Mouse (Mus musculus) forebrain, embryonic 16.5 days (tissue): Measurements from ENCODE around the gene Gimap4. TPM values are rescaled to one million over a fixed set of nuclear protein-coding genes. Genes with fewer than 3 reads are reported as not detected.

Experiments
- ATAC-seq: fragments of 200-750 bp; cut with Nextera tagmentation; 2 replicates; pipeline ENCODE4 v1.8.0; 2017; ENCODE audit warnings: mild to moderate bottlenecking, moderate library complexity
- H3K27ac ChIP-seq: fragments of 300-500 bp; sonication (generic); 2 replicates; pipeline ENCODE4 v1.5.1; 2014; ENCODE audit warnings: low read length, control low read depth
- H3K27me3 ChIP-seq: fragments of 300-500 bp; sonication (generic); replicated peaks from 2 replicates; pipeline ENCODE4 v1.6.1; 2014; ENCODE audit warnings: low read length; ENCODE audit not compliant: control insufficient read depth, insufficient read depth
- H3K36me3 ChIP-seq: fragments of 300-500 bp; sonication (generic); 2 replicates; pipeline ENCODE4 v1.6.1; 2014; ENCODE audit not compliant: control insufficient read depth, insufficient read depth
- H3K4me1 ChIP-seq: fragments of 300-500 bp; sonication (generic); replicated peaks from 2 replicates; pipeline ENCODE4 v1.6.1; 2014; ENCODE audit warnings: low read length; ENCODE audit not compliant: control insufficient read depth, insufficient read depth
- H3K4me2 ChIP-seq: fragments of 300-500 bp; sonication (generic); 2 replicates; pipeline ENCODE4 v1.6.1; 2014; ENCODE audit warnings: mild to moderate bottlenecking, low read length, control low read depth
- H3K4me3 ChIP-seq: fragments of 300-500 bp; sonication (generic); replicated peaks from 2 replicates; pipeline ENCODE4 v1.5.1; 2014; ENCODE audit warnings: mild to moderate bottlenecking, low read length, control low read depth
- H3K9ac ChIP-seq: fragments of 300-500 bp; sonication (generic); replicated peaks from 2 replicates; pipeline ENCODE4 v1.6.1; 2014; ENCODE audit warnings: low read depth, low read length, control low read depth
- H3K9me3 ChIP-seq: fragments of 300-500 bp; sonication (generic); 2 replicates; pipeline ENCODE4 v1.6.1; 2016; ENCODE audit warnings: low read length; ENCODE audit not compliant: control insufficient read depth
- WGBS: fragments of 180-500 bp; shearing (Covaris S2); extraction: QIAGEN DNeasy Blood & Tissue Kit; methylation state at CpG from one replicate; pipeline ENCODE4 v1.1.7; 2014; 5-methylcytosine and 5-hydroxymethylcytosine counted together
- polyA plus RNA-seq: library from polyadenylated mRNA; unstranded; fragments of >200 nt; fragmentation: Nextera tagmentation; extraction: Ambion mirVana; gene quantifications from 2 replicates; pipeline ENCODE4 v1.2.1, GENCODE M21; 2015

Gimap4 gene
- polyA plus RNA-seq, 1 experiment from 2014 or later, result 1.2 TPM

DNA sequence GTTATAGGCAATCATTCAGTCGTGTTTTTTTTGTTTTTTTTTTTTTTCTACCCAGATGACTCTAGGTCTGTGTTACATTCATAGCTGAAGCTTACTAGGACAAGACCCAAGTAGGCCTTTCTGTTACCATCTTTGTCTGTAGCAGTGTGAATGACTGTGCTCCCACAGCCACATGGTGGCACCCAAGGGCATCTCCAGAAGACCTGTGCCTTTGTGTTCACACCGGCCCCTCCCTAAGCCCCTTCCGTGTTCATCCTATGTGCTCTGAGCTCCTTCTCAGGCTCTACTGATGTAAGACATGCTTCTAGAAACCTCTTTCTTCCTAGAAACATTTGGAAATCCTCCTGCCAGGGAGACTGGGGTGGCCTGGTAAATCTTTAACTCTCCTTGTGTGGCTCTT, 37.4 kb upstream of the Gimap4 start, which contains the start of gene Gimap8:
Gimap8 (plus strand) TSS at position 240 of the 400 bp plus-strand sequence.
- no peak for ATAC-seq
- Histone ChIP-seq H3K36me3 (no peaks in the 10 kb centered on the region), H3K9ac (no peak within 1 kb of the TSS), H3K4me2 (no peak within 1 kb of the TSS), H3K27me3 (no peaks in the 10 kb centered on the region), H3K27ac (no peak within 1 kb of the TSS), H3K4me1 (no peaks in the 10 kb centered on the region), H3K9me3 (no peaks in the 10 kb centered on the region), H3K4me3 (no peak within 1 kb of the TSS)
- WGBS, result 40% methylated on average over 3 of the region's 3 CpGs

DNA sequence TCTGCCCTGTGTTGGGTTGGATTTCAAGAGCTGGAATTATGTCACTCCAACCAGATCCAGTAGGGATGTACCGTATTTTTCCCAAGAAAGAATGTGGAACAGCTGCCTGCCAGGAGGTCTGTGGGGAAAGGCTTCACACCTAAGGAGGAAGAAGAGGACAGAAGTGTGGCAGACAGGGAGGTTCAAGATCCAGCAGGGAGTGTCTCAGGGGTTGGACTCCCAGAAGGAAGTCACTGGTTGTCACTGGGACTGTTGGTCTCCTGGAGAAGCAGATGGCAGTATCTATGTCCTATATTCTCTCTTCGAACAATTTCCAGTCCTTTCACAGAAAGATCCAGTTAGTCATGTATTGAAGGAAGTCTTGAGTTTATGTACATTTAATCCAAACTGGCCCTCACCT, 36.7 kb upstream of the Gimap4 start:
- WGBS, result 98% methylated on average over 2 of the region's 2 CpGs
- ATAC-seq, result no peak

DNA sequence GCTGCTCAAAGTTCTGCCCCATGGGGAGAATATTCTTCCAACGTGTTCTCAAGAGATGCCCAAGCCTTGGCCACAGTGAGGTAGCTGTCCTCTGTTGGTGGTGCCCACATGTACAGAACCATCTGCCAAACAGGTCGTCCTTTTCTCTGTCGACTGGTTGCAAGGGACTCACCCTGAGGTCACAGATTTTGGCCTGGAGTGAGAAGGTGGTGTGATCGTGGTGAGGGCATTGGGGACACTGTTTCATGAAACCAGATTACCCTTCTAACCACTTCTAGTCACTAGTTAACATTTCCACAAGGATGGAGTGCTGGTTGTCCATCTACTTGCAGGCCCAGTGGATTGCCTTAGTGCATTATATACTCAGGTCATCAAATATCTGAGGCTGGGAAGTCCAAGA, 35.6 kb upstream of the Gimap4 start:
- ATAC-seq, result no peak
- Histone ChIP-seq H3K9ac (no peak overlapping the region), H3K4me1 (no peaks in the 10 kb centered on the region), H3K27me3 (no peaks in the 10 kb centered on the region), H3K4me2 (no peak overlapping the region), H3K36me3 (no peaks in the 10 kb centered on the region), H3K4me3 (no peak overlapping the region), H3K9me3 (no peaks in the 10 kb centered on the region), H3K27ac (no peak overlapping the region)
- WGBS, result 86% methylated on average over 4 of the region's 4 CpGs

More for the DNA sequence above, 36.7 kb upstream of the Gimap4 start:
- Histone ChIP-seq H3K4me3 (no peak overlapping the region), H3K36me3 (no peaks in the 10 kb centered on the region), H3K4me1 (no peaks in the 10 kb centered on the region), H3K27ac (no peak overlapping the region), H3K9ac (no peak overlapping the region), H3K9me3 (no peaks in the 10 kb centered on the region), H3K4me2 (no peak overlapping the region), H3K27me3 (no peaks in the 10 kb centered on the region)

DNA sequence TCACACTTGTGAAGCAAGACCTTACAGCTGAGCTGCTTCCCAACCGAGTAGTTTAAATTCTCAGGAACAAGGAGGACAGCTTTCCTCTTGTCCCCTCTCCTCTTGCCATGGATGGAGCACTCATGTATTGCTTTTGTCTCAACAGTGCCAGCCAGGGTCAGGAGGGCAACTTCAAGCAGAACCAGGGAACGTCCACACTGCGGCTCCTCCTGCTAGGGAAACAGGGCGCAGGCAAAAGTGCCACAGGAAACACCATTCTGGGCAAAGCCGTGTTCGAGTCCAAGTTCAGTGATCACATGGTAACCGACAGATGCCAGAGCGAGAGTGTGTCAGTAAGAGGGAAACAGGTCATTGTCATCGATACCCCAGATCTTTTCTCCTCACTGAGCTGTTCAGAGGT, 34.3 kb upstream of the Gimap4 start:
- ATAC-seq, result no peak
- Histone ChIP-seq H3K36me3 (no peaks in the 10 kb centered on the region), H3K4me2 (no peak overlapping the region), H3K4me1 (no peaks in the 10 kb centered on the region), H3K9ac (no peak overlapping the region), H3K4me3 (no peak overlapping the region), H3K9me3 (no peaks in the 10 kb centered on the region), H3K27me3 (no peaks in the 10 kb centered on the region), H3K27ac (no peak overlapping the region)
- 94% methylated on average over 9 of the region's 9 CpGs for WGBS

DNA sequence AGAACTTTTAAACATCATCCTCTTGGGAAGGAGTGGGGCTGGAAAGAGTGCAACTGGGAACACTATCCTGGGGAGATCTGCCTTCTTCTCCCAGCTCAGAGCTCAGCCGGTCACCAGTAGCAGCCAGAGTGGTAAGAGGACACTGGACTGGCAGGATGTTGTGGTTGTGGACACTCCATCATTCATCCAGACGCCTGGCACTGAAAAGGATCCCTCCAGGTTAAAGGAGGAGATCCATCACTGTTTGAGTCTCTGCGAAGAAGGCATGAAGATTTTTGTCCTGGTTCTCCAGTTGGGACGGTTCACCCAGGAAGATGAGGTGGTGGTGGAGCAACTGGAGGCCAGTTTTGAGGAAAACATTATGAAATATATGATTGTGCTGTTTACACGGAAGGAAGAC, 25.6 kb upstream of the Gimap4 start:
- Histone ChIP-seq H3K27me3 (no peaks in the 10 kb centered on the region), H3K9me3 (no peaks in the 10 kb centered on the region), H3K4me1 (no peaks in the 10 kb centered on the region), H3K36me3 (no peaks in the 10 kb centered on the region), H3K4me3 (no peak overlapping the region), H3K9ac (no peak overlapping the region), H3K27ac (no peak overlapping the region), H3K4me2 (no peak overlapping the region)
- WGBS, result 86% methylated on average over 5 of the region's 5 CpGs
- ATAC-seq, result no peak

DNA sequence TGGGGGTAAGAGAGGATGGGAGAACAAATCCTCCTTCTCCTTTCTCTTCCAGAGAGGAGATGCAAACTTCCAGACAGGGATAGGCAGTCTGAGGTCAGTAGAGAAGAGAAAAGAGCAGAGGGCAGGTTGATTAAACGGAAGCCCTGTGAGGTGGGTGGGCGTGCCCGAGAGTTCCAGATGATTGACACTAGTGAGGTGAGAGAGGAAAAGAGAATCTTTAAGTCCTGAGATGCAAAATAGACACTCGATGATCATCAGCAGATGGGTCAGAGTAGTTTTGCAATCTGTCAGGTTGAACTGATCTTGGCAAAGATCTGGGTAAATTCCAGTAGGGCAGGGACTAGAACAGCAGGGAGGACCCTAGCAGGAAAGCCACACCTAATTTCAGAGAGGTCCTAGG, 19.6 kb upstream of the Gimap4 start:
- H3K27ac ChIP-seq, result no peak overlapping the region
- ATAC-seq, result no peak
- no peak overlapping the region for H3K4me2 ChIP-seq
- no peaks in the 10 kb centered on the region for H3K27me3 ChIP-seq
- 82% methylated on average over 4 of the region's 4 CpGs for WGBS
- no peaks in the 10 kb centered on the region for H3K9me3 ChIP-seq
- H3K36me3 ChIP-seq, result no peaks in the 10 kb centered on the region
- H3K9ac ChIP-seq, result no peak overlapping the region
- H3K4me1 ChIP-seq, result no peaks in the 10 kb centered on the region
- H3K4me3 ChIP-seq, result no peak overlapping the region

DNA sequence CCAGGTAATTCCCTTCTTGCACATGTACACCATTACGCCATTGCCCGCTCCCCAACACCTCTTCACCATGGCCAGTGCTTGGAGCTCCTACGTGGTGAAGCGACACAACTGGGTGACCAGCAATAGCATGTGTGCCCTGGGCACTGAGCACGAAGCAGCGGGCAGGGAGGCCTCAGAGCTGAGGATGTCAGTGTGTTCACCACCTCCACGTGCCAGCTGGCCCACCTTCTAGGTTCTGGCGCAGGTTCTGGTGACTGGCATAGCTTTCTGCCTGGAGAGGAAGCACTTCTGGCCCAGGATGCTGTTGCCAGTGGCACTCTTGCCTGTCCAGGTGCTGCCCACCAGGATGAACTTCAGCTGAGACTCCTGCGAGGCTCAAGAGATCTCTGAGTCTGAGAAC, 18.9 kb upstream of the Gimap4 start:
- Histone ChIP-seq H3K4me3 (no peak overlapping the region), H3K36me3 (no peaks in the 10 kb centered on the region), H3K27ac (no peak overlapping the region), H3K4me1 (no peaks in the 10 kb centered on the region), H3K4me2 (no peak overlapping the region), H3K9me3 (no peaks in the 10 kb centered on the region), H3K27me3 (no peaks in the 10 kb centered on the region), H3K9ac (no peak overlapping the region)
- 89% methylated on average over 9 of the region's 9 CpGs for WGBS
- no peak for ATAC-seq

DNA sequence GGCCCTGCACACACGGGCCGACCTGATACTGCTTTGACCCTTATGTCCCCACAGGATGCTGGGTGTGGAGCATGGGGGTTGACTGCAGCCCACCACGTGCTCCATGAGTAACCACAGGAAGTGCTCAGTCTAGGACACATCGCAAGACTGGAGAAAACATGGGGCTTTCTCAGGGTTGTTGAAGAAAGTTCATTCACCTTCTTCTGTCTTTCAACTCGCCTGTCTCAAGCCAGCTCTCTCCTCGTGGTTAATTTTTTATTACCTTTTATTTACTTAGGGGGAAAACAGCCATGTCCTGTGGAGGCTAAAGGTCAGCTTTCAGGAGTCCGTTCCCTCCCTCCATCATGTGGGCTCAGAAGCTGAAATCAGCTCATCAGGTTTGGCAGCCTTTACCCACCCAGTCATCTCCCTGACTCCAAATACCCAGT, 18.2 kb upstream of the Gimap4 start:
- H3K27me3 ChIP-seq, result no peaks in the 10 kb centered on the region
- ATAC-seq, result no peak
- H3K36me3 ChIP-seq, result no peaks in the 10 kb centered on the region
- H3K4me2 ChIP-seq, result no peak overlapping the region
- WGBS, result 67% methylated on average over 7 of the region's 7 CpGs
- H3K4me1 ChIP-seq, result no peaks in the 10 kb centered on the region
- no peak overlapping the region for H3K27ac ChIP-seq
- H3K9me3 ChIP-seq, result no peaks in the 10 kb centered on the region
- H3K4me3 ChIP-seq, result no peak overlapping the region
- no peak overlapping the region for H3K9ac ChIP-seq

DNA sequence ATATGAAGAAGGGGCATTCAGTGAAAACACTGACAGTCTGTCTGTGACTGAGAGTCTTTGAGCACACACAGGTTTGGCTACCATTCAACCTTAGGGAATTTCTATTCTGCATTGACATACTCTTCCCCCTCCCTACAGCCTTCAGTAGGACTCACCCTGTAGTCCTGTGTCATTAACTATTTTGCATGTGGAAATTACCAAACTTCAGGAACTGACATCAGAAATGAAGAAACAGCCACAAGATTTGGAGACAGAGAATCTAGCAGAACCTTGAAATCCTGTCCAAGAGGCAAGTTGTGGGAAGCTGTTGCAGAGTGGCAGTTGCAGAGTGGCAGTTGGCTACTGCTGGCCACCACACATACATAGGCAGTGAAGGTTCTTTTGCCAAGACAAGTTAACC, 16.3 kb upstream of the Gimap4 start:
- no peak for ATAC-seq

DNA sequence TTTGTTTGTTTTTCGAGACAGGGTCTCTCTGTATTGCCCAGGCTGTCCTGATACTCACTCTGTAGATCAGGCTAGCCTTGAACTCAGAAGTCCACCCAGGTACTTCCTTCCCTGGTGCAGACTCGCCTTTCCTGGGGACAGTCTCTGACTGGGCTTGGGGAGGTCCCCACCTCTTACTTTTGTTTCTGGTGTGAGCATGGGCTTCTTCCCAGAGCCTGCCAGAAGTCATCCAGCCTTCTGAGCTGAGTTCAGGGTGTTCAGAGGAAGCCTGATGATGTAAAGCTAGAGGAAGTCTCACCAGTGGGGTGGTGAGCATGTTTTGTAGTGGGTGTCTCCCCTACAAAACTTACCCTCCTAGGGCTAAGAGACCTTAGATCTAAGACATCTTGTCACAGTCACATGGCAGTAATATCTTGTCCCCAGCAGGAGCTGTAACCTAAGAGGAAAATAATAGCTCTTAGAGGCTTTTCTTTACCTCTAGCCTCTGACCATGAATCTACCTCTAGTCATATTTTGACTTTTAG, 14.8 kb upstream of the Gimap4 start:
- WGBS, result 64% methylated on average over 2 of the region's 2 CpGs
- H3K4me2 ChIP-seq, result no peak overlapping the region
- no peak overlapping the region for H3K4me3 ChIP-seq
- no peaks in the 10 kb centered on the region for H3K4me1 ChIP-seq
- no peaks in the 10 kb centered on the region for H3K9me3 ChIP-seq
- no peaks in the 10 kb centered on the region for H3K27me3 ChIP-seq
- H3K27ac ChIP-seq, result no peak overlapping the region
- ATAC-seq, result no peak
- no peaks in the 10 kb centered on the region for H3K36me3 ChIP-seq
- H3K9ac ChIP-seq, result no peak overlapping the region

More for the DNA sequence above, 16.3 kb upstream of the Gimap4 start:
- H3K27ac ChIP-seq, result no peak overlapping the region
- no peak overlapping the region for H3K9ac ChIP-seq
- H3K4me3 ChIP-seq, result no peak overlapping the region
- H3K9me3 ChIP-seq, result no peaks in the 10 kb centered on the region
- H3K4me2 ChIP-seq, result no peak overlapping the region
- H3K4me1 ChIP-seq, result no peaks in the 10 kb centered on the region
- H3K36me3 ChIP-seq, result no peaks in the 10 kb centered on the region
- no peaks in the 10 kb centered on the region for H3K27me3 ChIP-seq
